Mouse (Mus musculus) MEL (cell line): Measurements from ENCODE around the gene Cgnl1. TPM values are rescaled to one million over a fixed set of nuclear protein-coding genes. Genes with fewer than 3 reads are reported as not detected.

Source experiments
- DNase-seq: peaks from one replicate; pipeline ENCODE4 v3.0.0; 2011; ENCODE audit warnings: low read depth, low spot score
- H3K27ac ChIP-seq: 2 replicates; pipeline ENCODE4 v1.5.1; 2012; ENCODE audit warnings: low read depth, mild to moderate bottlenecking, control low read depth, low read length, moderate library complexity; ENCODE audit not compliant: control insufficient read depth
- H3K27me3 ChIP-seq, 2 experiments: fragments of 150-350 bp in 1 of 2; sonication (generic) in 1 of 2; 2 replicates each; pipeline ENCODE4 v1.6.1; 2012; ENCODE audit warnings: low read length in 2 of 2, mild to moderate bottlenecking in 2 of 2, improper control_type of control experiment in 1 of 2, moderate library complexity in 1 of 2; ENCODE audit not compliant: insufficient read depth in 2 of 2, control insufficient read depth in 1 of 2
- H3K36me3 ChIP-seq, 2 experiments: 2 replicates each; pipeline ENCODE4 v1.6.1; 2012 to 2014; ENCODE audit warnings: low read length in 2 of 2, improper control_type of control experiment in 1 of 2, inconsistent platforms in 1 of 2, mild to moderate bottlenecking in 1 of 2; ENCODE audit not compliant: insufficient read depth in 2 of 2, control insufficient read depth in 1 of 2
- H3K4me1 ChIP-seq, 2 experiments: fragments of 150-350 bp in 1 of 2; sonication (generic) in 1 of 2; 2 replicates each; pipeline ENCODE4 v1.6.1; 2012; ENCODE audit warnings: low read length in 2 of 2, improper control_type of control experiment in 1 of 2, mild to moderate bottlenecking in 1 of 2; ENCODE audit not compliant: insufficient read depth in 2 of 2, control insufficient read depth in 1 of 2
- H3K4me3 ChIP-seq, 2 experiments: fragments of 150-350 bp in 1 of 2; sonication (generic) in 1 of 2; 2 replicates each; pipeline ENCODE4 v1.5.1; 2012; ENCODE audit warnings: low read depth in 2 of 2, low read length in 2 of 2, mild to moderate bottlenecking in 2 of 2, moderate library complexity in 2 of 2, control low read depth in 1 of 2, improper control_type of control experiment in 1 of 2; ENCODE audit not compliant: control insufficient read depth in 1 of 2, insufficient read depth in 1 of 2
- H3K79me2 ChIP-seq: 2 replicates; pipeline ENCODE4 v1.6.1; 2012; ENCODE audit warnings: mild to moderate bottlenecking, low read length, moderate library complexity; ENCODE audit not compliant: control insufficient read depth, poor library complexity, insufficient read depth
- H3K9ac ChIP-seq: 2 replicates; pipeline ENCODE4 v1.6.1; 2012; ENCODE audit warnings: low read depth, mild to moderate bottlenecking, control low read depth, low read length, moderate library complexity; ENCODE audit not compliant: control insufficient read depth, poor library complexity, severe bottlenecking
- H3K9me3 ChIP-seq: fragments of 150-350 bp; sonication (generic); replicated peaks from 2 replicates; pipeline ENCODE4 v1.6.1; 2012; ENCODE audit warnings: mild to moderate bottlenecking, low read length, improper control_type of control experiment, moderate library complexity; ENCODE audit not compliant: insufficient read depth
- BHLHE40 ChIP-seq: IDR thresholded peaks from 2 replicates; pipeline ENCODE4 v1.6.1; 2012; ENCODE audit warnings: low read depth, mild to moderate bottlenecking, inconsistent platforms, low read length, improper control_type of control experiment, borderline replicate concordance
- CHD1 ChIP-seq: IDR thresholded peaks from 2 replicates; pipeline ENCODE4 v1.6.1; 2012; ENCODE audit warnings: low read depth, mild to moderate bottlenecking, inconsistent platforms, low read length, improper control_type of control experiment
- CHD2 ChIP-seq: IDR thresholded peaks from 2 replicates; pipeline ENCODE4 v1.6.1; 2011; ENCODE audit warnings: low read length, improper control_type of control experiment
- EP300 ChIP-seq, 2 experiments: IDR thresholded peaks; 2 replicates each; pipeline ENCODE4 v1.6.1; 2011; ENCODE audit warnings: improper control_type of control experiment in 2 of 2, low read length in 2 of 2, low read depth in 1 of 2, mild to moderate bottlenecking in 1 of 2
- ETS1 ChIP-seq: IDR thresholded peaks from 2 replicates; pipeline ENCODE4 v1.6.1; 2012; ENCODE audit warnings: low read depth, mild to moderate bottlenecking, inconsistent platforms, low read length, improper control_type of control experiment, moderate library complexity
- GATA1 ChIP-seq: IDR thresholded peaks from 2 replicates; pipeline ENCODE4 v1.6.1; 2011; ENCODE audit warnings: low read depth, low read length, improper control_type of control experiment
- HCFC1 ChIP-seq: IDR thresholded peaks from 2 replicates; pipeline ENCODE4 v1.6.1; 2012; ENCODE audit warnings: low read depth, mild to moderate bottlenecking, inconsistent platforms, low read length, improper control_type of control experiment, moderate library complexity
- JUND ChIP-seq: IDR thresholded peaks from 2 replicates; pipeline ENCODE4 v1.6.1; 2011; ENCODE audit warnings: low read depth, mild to moderate bottlenecking, improper control_type of control experiment, low read length
- MAFK ChIP-seq: IDR thresholded peaks from 2 replicates; pipeline ENCODE4 v1.6.1; 2011; ENCODE audit warnings: low read depth, mild to moderate bottlenecking, low read length, improper control_type of control experiment, borderline replicate concordance
- MEF2A ChIP-seq: IDR thresholded peaks from 2 replicates; pipeline ENCODE4 v1.6.1; 2014; ENCODE audit warnings: low read depth, mild to moderate bottlenecking, inconsistent platforms, low read length, improper control_type of control experiment; ENCODE audit not compliant: poor library complexity, insufficient replicate concordance, severe bottlenecking; ENCODE audit errors: extremely low read depth
- MYB ChIP-seq: IDR thresholded peaks from 2 replicates; pipeline ENCODE4 v1.6.1; 2011; ENCODE audit warnings: mild to moderate bottlenecking, low read depth, low read length, improper control_type of control experiment
- MYC ChIP-seq: IDR thresholded peaks from 2 replicates; pipeline ENCODE4 v1.6.1; 2011; ENCODE audit warnings: low read depth, mild to moderate bottlenecking, low read length, improper control_type of control experiment, moderate library complexity
- NRF1 ChIP-seq: IDR thresholded peaks from 2 replicates; pipeline ENCODE4 v1.6.1; 2014; ENCODE audit warnings: low read depth, mild to moderate bottlenecking, inconsistent platforms, low read length, improper control_type of control experiment, moderate library complexity; ENCODE audit not compliant: poor library complexity, insufficient read depth, severe bottlenecking
- POLR2AphosphoS5 ChIP-seq: IDR thresholded peaks from 2 replicates; pipeline ENCODE4 v1.6.1; 2012; ENCODE audit warnings: low read depth, borderline replicate concordance, mild to moderate bottlenecking, inconsistent platforms, low read length, moderate library complexity, mixed read lengths
- RAD21 ChIP-seq: IDR thresholded peaks from 2 replicates; pipeline ENCODE4 v1.6.1; 2011; ENCODE audit warnings: mild to moderate bottlenecking, low read depth, low read length, improper control_type of control experiment
- SMC3 ChIP-seq: IDR thresholded peaks from 2 replicates; pipeline ENCODE4 v1.6.1; 2011; ENCODE audit warnings: low read depth, low read length, improper control_type of control experiment
- USF2 ChIP-seq, 2 experiments: IDR thresholded peaks; 2 replicates each; pipeline ENCODE4 v1.6.1; 2011 to 2012; ENCODE audit warnings: improper control_type of control experiment in 2 of 2, low read length in 2 of 2, borderline replicate concordance in 1 of 2, inconsistent platforms in 1 of 2, low read depth in 1 of 2, mild to moderate bottlenecking in 1 of 2; ENCODE audit not compliant: insufficient read depth in 1 of 2
- ZC3H11A ChIP-seq: IDR thresholded peaks from 2 replicates; pipeline ENCODE4 v1.6.1; 2012; ENCODE audit warnings: low read depth, mild to moderate bottlenecking, inconsistent platforms, low read length, improper control_type of control experiment
- ZMIZ1 ChIP-seq: IDR thresholded peaks from 2 replicates; pipeline ENCODE4 v1.6.1; 2012; ENCODE audit warnings: low read depth, mild to moderate bottlenecking, inconsistent platforms, low read length, improper control_type of control experiment, moderate library complexity
- polyA plus RNA-seq, 2 experiments: library from polyadenylated mRNA; stranded (reverse) in 1 of 2; unstranded in 1 of 2; fragments of >175 nt in 1 of 2; fragments of >200 nt in 1 of 2; gene quantifications; 2 replicates each; pipeline versions ENCODE4 v1.2.1 to v1.2.4; 2012; ENCODE audit warnings: low replicate concordance in 2 of 2, low read depth in 1 of 2; ENCODE audit not compliant: insufficient read length in 2 of 2, insufficient read depth in 1 of 2, missing spikeins in 1 of 2
- total RNA-seq: library from RNA; depleted of rRNA; stranded (reverse); fragments of 300-350 nt; gene quantifications from 2 replicates; pipeline ENCODE4 v1.2.3, GENCODE M21; 2012

The Cgnl1 gene
- total and polyA plus RNA-seq, 3 experiments: 0.19 to 0.70 TPM; not detected in 1

GRCm38 (mm10) chr9:71722366-71722765, 49.0 kb downstream of the Cgnl1 start:
- Histone ChIP-seq H3K4me1 (peaks cover 0 to 10% of the 10 kb centered on the region in 2 experiments; a peak in 2 of 4 replicates), H3K9me3 (no peaks in the 10 kb centered on the region), H3K79me2 (no peaks in the 10 kb centered on the region), H3K4me3 (no peak overlapping the region), H3K9ac (no peak overlapping the region), H3K27ac (no peak overlapping the region), H3K36me3 (no peaks in the 10 kb centered on the region; a peak in 1 of 4 replicates), H3K27me3 (peaks cover 3% of the 10 kb centered on the region in 2 experiments)
- no peak for DNase-seq
- TF ChIP-seq ETS1: no peak
- TF ChIP-seq SMC3: no peak
- no peak for TF ChIP-seq USF2 (IDR thresholded peaks at IDR 0.05; ENCODE audit: borderline replicate concordance in 1 of 2, insufficient read depth in 1 of 2, low read depth in 1 of 2, low read length in 2 of 2)
- TF ChIP-seq BHLHE40: no peak
- TF ChIP-seq MAFK: no peak
- no peak for TF ChIP-seq MYB
- TF ChIP-seq CHD2: no peak
- no peak for TF ChIP-seq JUND
- no peak for TF ChIP-seq CHD1
- no peak for TF ChIP-seq NRF1
- TF ChIP-seq ZMIZ1: no peak
- no peak for TF ChIP-seq MEF2A
- TF ChIP-seq GATA1: no peak
- TF ChIP-seq EP300 (IDR thresholded peaks at IDR 0.05; ENCODE audit: low read depth in 1 of 2, low read length in 2 of 2): no peak

GRCm38 (mm10) chr9:71716995-71717394, 54.4 kb downstream of the Cgnl1 start:
- H3K4me1 ChIP-seq: peaks cover 0 to 10% of the 10 kb centered on the region in 2 experiments; a peak in 2 of 4 replicates
- no peak overlapping the region for H3K4me3 ChIP-seq
- no peaks in the 10 kb centered on the region for H3K79me2 ChIP-seq
- peaks cover 0 to 2% of the 10 kb centered on the region in 2 experiments; a peak in 2 of 4 replicates for H3K27me3 ChIP-seq
- TF ChIP-seq MYC (no peak), POLR2AphosphoS5 (no peak), RAD21 (no peak), JUND (no peak), USF2 (IDR thresholded peaks at IDR 0.05; ENCODE audit: borderline replicate concordance in 1 of 2, insufficient read depth in 1 of 2, low read depth in 1 of 2, low read length in 2 of 2) (no peak), MYB (no peak), ZC3H11A (no peak), HCFC1 (no peak), CHD2 (no peak), ZMIZ1 (no peak)
- no peaks in the 10 kb centered on the region for H3K9me3 ChIP-seq
- no peak for DNase-seq
- no peaks in the 10 kb centered on the region; a peak in 1 of 4 replicates for H3K36me3 ChIP-seq
- H3K9ac ChIP-seq: no peak overlapping the region
- H3K27ac ChIP-seq: no peak overlapping the region
